Mouse (Mus musculus) kidney, adult 2 months (tissue): ENCODE measurements around the gene Krt6b.

ENCODE experiments used
- CTCF ChIP-seq: fragments of 200-500 bp; conservative IDR thresholded peaks from 2 replicates; pipeline ENCODE4 v1.5.1; 2011; ENCODE audit warnings: low read depth, mild to moderate bottlenecking, control low read depth, low read length, moderate library complexity, mixed read lengths; ENCODE audit not compliant: insufficient read depth, insufficient read length
- POLR2A ChIP-seq: fragments of 200-500 bp; IDR thresholded peaks from one replicate; pipeline ENCODE4 v1.6.1; 2011; ENCODE audit warnings: low read depth, low read length, control low read depth

DNA sequence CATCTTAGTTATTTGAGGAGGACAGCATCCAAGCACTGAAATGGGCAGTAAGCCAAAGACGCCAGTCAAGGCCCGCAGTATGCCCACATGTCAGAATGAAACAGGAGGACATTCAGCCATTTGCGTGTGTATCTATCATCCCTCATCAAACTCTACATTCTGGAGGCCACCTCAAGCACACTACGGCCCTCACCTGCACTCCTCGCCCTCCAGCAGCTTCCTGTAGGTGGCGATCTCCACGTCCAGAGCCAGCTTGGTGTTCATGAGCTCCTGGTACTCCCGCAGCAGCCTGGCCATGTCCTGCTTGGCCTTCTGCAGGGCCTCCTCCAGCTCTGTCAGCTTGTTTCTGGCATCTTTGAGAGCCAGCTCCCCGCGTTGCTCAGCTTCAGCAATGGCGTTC, 28.6 kb upstream of the Krt6b start:
- TF ChIP-seq CTCF (0 out of 2 replicates have a peak, but pooled peaks have one; percentile 7), POLR2A (no peak)
